Mouse (Mus musculus) midbrain, postnatal 0 days (tissue): Measurements from ENCODE around the gene Mmel1. TPM values are rescaled to one million over a fixed set of nuclear protein-coding genes. Genes with fewer than 3 reads are reported as not detected.

Experiments
- ATAC-seq: fragments of 200-750 bp; cut with Nextera tagmentation; 2 replicates; pipeline ENCODE4 v1.8.0; 2017; ENCODE audit warnings: moderate number of reproducible peaks, mild to moderate bottlenecking, moderate TSS enrichment, moderate library complexity; ENCODE audit not compliant: low FRiP score
- DNase-seq: peaks from one replicate; pipeline ENCODE4 v3.0.0-alpha.2; 2015; ENCODE audit warnings: low spot score
- H3K27ac ChIP-seq: fragments of 300-500 bp; sonication (generic); 2 replicates; pipeline ENCODE4 v1.5.1; 2014; ENCODE audit warnings: low read depth, mild to moderate bottlenecking, low read length, mixed read lengths
- H3K27me3 ChIP-seq: fragments of 300-500 bp; sonication (generic); 2 replicates; pipeline ENCODE4 v1.6.1; 2014; ENCODE audit warnings: low read length, control low read depth, mixed read lengths; ENCODE audit not compliant: insufficient read depth
- H3K36me3 ChIP-seq: fragments of 300-500 bp; sonication (generic); 2 replicates; pipeline ENCODE4 v1.6.1; 2014; ENCODE audit warnings: low read length, control low read depth, mixed read lengths; ENCODE audit not compliant: insufficient read depth
- H3K4me1 ChIP-seq: fragments of 300-500 bp; sonication (generic); 2 replicates; pipeline ENCODE4 v1.6.1; 2014; ENCODE audit warnings: mild to moderate bottlenecking, control low read depth, antibody characterized with exemption, low read length, mixed read lengths; ENCODE audit not compliant: insufficient read depth
- H3K4me2 ChIP-seq: fragments of 300-500 bp; sonication (generic); 2 replicates; pipeline ENCODE4 v1.6.1; 2014; ENCODE audit warnings: low read depth, mild to moderate bottlenecking, low read length, mixed read lengths; ENCODE audit not compliant: poor library complexity, severe bottlenecking
- H3K4me3 ChIP-seq: fragments of 300-500 bp; sonication (generic); 2 replicates; pipeline ENCODE4 v1.5.1; 2014; ENCODE audit warnings: low read depth, mild to moderate bottlenecking, low read length, moderate library complexity
- H3K9ac ChIP-seq: fragments of 300-500 bp; sonication (generic); replicated peaks from 2 replicates; pipeline ENCODE4 v1.6.1; 2014; ENCODE audit warnings: mild to moderate bottlenecking, low read length, moderate library complexity, mixed read lengths; ENCODE audit not compliant: poor library complexity, severe bottlenecking
- H3K9me3 ChIP-seq: fragments of 300-500 bp; sonication (generic); 2 replicates; pipeline ENCODE4 v1.6.1; 2016; ENCODE audit warnings: low read length, control low read depth
- CTCF ChIP-seq: IDR thresholded peaks from 2 replicates; pipeline ENCODE4 v1.5.1; 2016; ENCODE audit warnings: antibody characterized with exemption, mild to moderate bottlenecking
- WGBS: fragments of 180-500 bp; shearing (Covaris S2); extraction: QIAGEN DNeasy Blood & Tissue Kit; methylation state at CpG from one replicate; pipeline ENCODE4 v1.1.7; 2014; 5-methylcytosine and 5-hydroxymethylcytosine counted together
- polyA plus RNA-seq: library from polyadenylated mRNA; unstranded; fragments of >200 nt; fragmentation: Nextera tagmentation; extraction: Ambion mirVana; gene quantifications from 2 replicates; pipeline ENCODE4 v1.2.1, GENCODE M21; 2015
- total RNA-seq: library from RNA; depleted of rRNA; stranded (reverse); fragments of >200 nt; gene quantifications from 2 replicates; pipeline ENCODE4 v1.2.3, GENCODE M21; 2014; rRNA removed

Mmel1 gene
- total RNA-seq (0.76 and 0.82 TPM in 2 replicates), polyA plus RNA-seq (0.89 and 0.93 TPM in 2 replicates)

- no peaks in the 10 kb centered on the region for H3K9me3 ChIP-seq
- H3K4me1 ChIP-seq = 0 out of 2 replicates have a peak, but pooled peaks cover 2% of the 10 kb centered on the region
- no peak for TF ChIP-seq CTCF
- no peaks in the 10 kb centered on the region for H3K36me3 ChIP-seq
- ATAC-seq = no peak
- DNase-seq = no peak
- no peak within 1 kb of the TSS for H3K4me3 ChIP-seq
- no peak within 1 kb of the TSS for H3K4me2 ChIP-seq
- WGBS = 83% methylated on average over 7 of the region's 7 CpGs
- no peak within 1 kb of the TSS for H3K27ac ChIP-seq
- H3K27me3 ChIP-seq = no peaks in the 10 kb centered on the region
- no peak within 1 kb of the TSS for H3K9ac ChIP-seq
Observed at GRCm38 (mm10) chr4:154869440-154869839, at the start of gene Mmel1. TSS of gene Mmel1 (plus strand) at chr4:154869585.

GRCm38 (mm10) chr4:154825662-154826061, 43.7 kb upstream of the Mmel1 start:
- peak; percentile 72 for DNase-seq
- no peaks in the 10 kb centered on the region for H3K36me3 ChIP-seq
- H3K4me1 ChIP-seq = no peaks in the 10 kb centered on the region
- no peak overlapping the region for H3K9ac ChIP-seq
- H3K4me3 ChIP-seq = no peak overlapping the region
- no peaks in the 10 kb centered on the region for H3K27me3 ChIP-seq
- no peak overlapping the region for H3K4me2 ChIP-seq
- no peak overlapping the region for H3K27ac ChIP-seq
- H3K9me3 ChIP-seq = no peaks in the 10 kb centered on the region
- peak; percentile 49; the same call in 1 of the 2 replicates for ATAC-seq
- TF ChIP-seq CTCF = peak; percentile 99
- WGBS = 33% methylated on average over 6 of the region's 6 CpGs

- Histone ChIP-seq H3K9ac (no peak overlapping the region), H3K27me3 (no peaks in the 10 kb centered on the region), H3K9me3 (no peaks in the 10 kb centered on the region), H3K4me2 (no peak overlapping the region), H3K27ac (no peak overlapping the region), H3K36me3 (no peaks in the 10 kb centered on the region), H3K4me1 (no peaks in the 10 kb centered on the region), H3K4me3 (no peak overlapping the region)
- no peak for TF ChIP-seq CTCF
- ATAC-seq = no peak
- WGBS = 50% methylated on average over 7 of the region's 7 CpGs
- DNase-seq = no peak
Observed at GRCm38 (mm10) chr4:154826224-154826623, 43.2 kb upstream of the Mmel1 start.

- Histone ChIP-seq H3K4me3 (no peak overlapping the region), H3K9me3 (no peaks in the 10 kb centered on the region), H3K4me1 (no peaks in the 10 kb centered on the region), H3K9ac (no peak overlapping the region), H3K4me2 (no peak overlapping the region), H3K27me3 (no peaks in the 10 kb centered on the region), H3K36me3 (no peaks in the 10 kb centered on the region), H3K27ac (no peak overlapping the region)
- TF ChIP-seq CTCF = no peak
- ATAC-seq = no peak
- DNase-seq = peak; percentile 36
- 65% methylated on average over 7 of the region's 7 CpGs for whole genome bisulfite sequencing
Observed at GRCm38 (mm10) chr4:154827181-154827580, 42.2 kb upstream of the Mmel1 start.

GRCm38 (mm10) chr4:154827861-154828610, 41.3 kb upstream of the Mmel1 start:
- Histone ChIP-seq H3K4me1 (no peaks in the 10 kb centered on the region), H3K36me3 (no peaks in the 10 kb centered on the region), H3K4me3 (no peak overlapping the region), H3K9ac (no peak overlapping the region), H3K4me2 (no peak overlapping the region), H3K9me3 (no peaks in the 10 kb centered on the region), H3K27ac (no peak overlapping the region), H3K27me3 (no peaks in the 10 kb centered on the region)
- ATAC-seq = no peak
- DNase-seq = no peak
- no peak for TF ChIP-seq CTCF
- WGBS = 48% methylated on average over 10 of the region's 10 CpGs

- no peak overlapping the region for H3K4me3 ChIP-seq
- H3K9ac ChIP-seq = no peak overlapping the region
- no peak for DNase-seq
- no peaks in the 10 kb centered on the region; the same call in 1 of the 2 replicates for H3K27me3 ChIP-seq
- WGBS = 47% methylated on average over 9 of the region's 9 CpGs
- no peak overlapping the region for H3K4me2 ChIP-seq
- no peak overlapping the region for H3K27ac ChIP-seq
- no peaks in the 10 kb centered on the region for H3K36me3 ChIP-seq
- no peak for ATAC-seq
- no peaks in the 10 kb centered on the region for H3K9me3 ChIP-seq
- H3K4me1 ChIP-seq = no peaks in the 10 kb centered on the region
- TF ChIP-seq CTCF = no peak
Observed at GRCm38 (mm10) chr4:154831915-154832573, 37.3 kb upstream of the Mmel1 start.
